Mouse (Mus musculus) midbrain, postnatal 0 days (tissue): ENCODE data around the gene Galnt11. TPM values are rescaled to one million over a fixed set of nuclear protein-coding genes. Genes with fewer than 3 reads are reported as not detected.

Experiments used
- ATAC-seq: fragments of 200-750 bp; cut with Nextera tagmentation; 2 replicates; pipeline ENCODE4 v1.8.0; 2017; ENCODE audit warnings: moderate number of reproducible peaks, mild to moderate bottlenecking, moderate TSS enrichment, moderate library complexity; ENCODE audit not compliant: low FRiP score
- DNase-seq: peaks from one replicate; pipeline ENCODE4 v3.0.0-alpha.2; 2015; ENCODE audit warnings: low spot score
- H3K27ac ChIP-seq: fragments of 300-500 bp; sonication (generic); 2 replicates; pipeline ENCODE4 v1.5.1; 2014; ENCODE audit warnings: low read depth, mild to moderate bottlenecking, low read length, mixed read lengths
- H3K27me3 ChIP-seq: fragments of 300-500 bp; sonication (generic); 2 replicates; pipeline ENCODE4 v1.6.1; 2014; ENCODE audit warnings: low read length, control low read depth, mixed read lengths; ENCODE audit not compliant: insufficient read depth
- H3K36me3 ChIP-seq: fragments of 300-500 bp; sonication (generic); 2 replicates; pipeline ENCODE4 v1.6.1; 2014; ENCODE audit warnings: low read length, control low read depth, mixed read lengths; ENCODE audit not compliant: insufficient read depth
- H3K4me1 ChIP-seq: fragments of 300-500 bp; sonication (generic); 2 replicates; pipeline ENCODE4 v1.6.1; 2014; ENCODE audit warnings: mild to moderate bottlenecking, control low read depth, antibody characterized with exemption, low read length, mixed read lengths; ENCODE audit not compliant: insufficient read depth
- H3K4me2 ChIP-seq: fragments of 300-500 bp; sonication (generic); 2 replicates; pipeline ENCODE4 v1.6.1; 2014; ENCODE audit warnings: low read depth, mild to moderate bottlenecking, low read length, mixed read lengths; ENCODE audit not compliant: poor library complexity, severe bottlenecking
- H3K4me3 ChIP-seq: fragments of 300-500 bp; sonication (generic); 2 replicates; pipeline ENCODE4 v1.5.1; 2014; ENCODE audit warnings: low read depth, mild to moderate bottlenecking, low read length, moderate library complexity
- H3K9ac ChIP-seq: fragments of 300-500 bp; sonication (generic); replicated peaks from 2 replicates; pipeline ENCODE4 v1.6.1; 2014; ENCODE audit warnings: mild to moderate bottlenecking, low read length, moderate library complexity, mixed read lengths; ENCODE audit not compliant: poor library complexity, severe bottlenecking
- H3K9me3 ChIP-seq: fragments of 300-500 bp; sonication (generic); 2 replicates; pipeline ENCODE4 v1.6.1; 2016; ENCODE audit warnings: low read length, control low read depth
- CTCF ChIP-seq: IDR thresholded peaks from 2 replicates; pipeline ENCODE4 v1.5.1; 2016; ENCODE audit warnings: antibody characterized with exemption, mild to moderate bottlenecking
- WGBS: fragments of 180-500 bp; shearing (Covaris S2); extraction: QIAGEN DNeasy Blood & Tissue Kit; methylation state at CpG from one replicate; pipeline ENCODE4 v1.1.7; 2014; 5-methylcytosine and 5-hydroxymethylcytosine counted together
- polyA plus RNA-seq: library from polyadenylated mRNA; unstranded; fragments of >200 nt; fragmentation: Nextera tagmentation; extraction: Ambion mirVana; gene quantifications from 2 replicates; pipeline ENCODE4 v1.2.1, GENCODE M21; 2015
- total RNA-seq: library from RNA; depleted of rRNA; stranded (reverse); fragments of >200 nt; gene quantifications from 2 replicates; pipeline ENCODE4 v1.2.3, GENCODE M21; 2014

Galnt11 gene
- total and polyA plus RNA-seq, 2 experiments from 2014 or later: 56.9 to 67.3 TPM

DNA sequence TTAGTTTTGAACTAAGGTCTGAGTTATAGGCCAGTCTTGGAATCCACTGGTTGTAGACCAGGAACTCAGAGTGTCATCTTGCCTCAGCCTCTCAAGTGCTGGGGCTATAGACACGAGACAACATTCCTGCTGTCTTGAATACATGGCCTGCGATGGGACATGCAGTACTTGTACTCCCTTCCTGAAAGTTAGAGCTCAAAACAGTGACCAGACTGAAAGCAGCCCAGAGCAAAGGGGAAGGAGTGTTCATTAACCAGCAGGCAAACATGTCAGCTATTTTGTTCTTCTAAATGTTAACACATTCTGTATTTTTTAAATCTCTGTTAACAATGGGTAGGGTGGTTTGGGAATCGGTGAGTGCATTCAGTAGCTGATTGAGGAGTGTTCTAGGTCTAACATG is 25.3 kb downstream of the Galnt11 start:
- Histone ChIP-seq H3K4me2 (no peak overlapping the region), H3K27me3 (no peaks in the 10 kb centered on the region), H3K9me3 (no peaks in the 10 kb centered on the region), H3K9ac (no peak overlapping the region), H3K36me3 (peaks cover 22% of the 10 kb centered on the region), H3K4me1 (no peaks in the 10 kb centered on the region), H3K4me3 (no peak overlapping the region), H3K27ac (no peak overlapping the region)
- no peak for TF ChIP-seq CTCF
- no peak for DNase-seq
- ATAC-seq: no peak
- WGBS: 84% methylated on average over 3 of the region's 3 CpGs

DNA sequence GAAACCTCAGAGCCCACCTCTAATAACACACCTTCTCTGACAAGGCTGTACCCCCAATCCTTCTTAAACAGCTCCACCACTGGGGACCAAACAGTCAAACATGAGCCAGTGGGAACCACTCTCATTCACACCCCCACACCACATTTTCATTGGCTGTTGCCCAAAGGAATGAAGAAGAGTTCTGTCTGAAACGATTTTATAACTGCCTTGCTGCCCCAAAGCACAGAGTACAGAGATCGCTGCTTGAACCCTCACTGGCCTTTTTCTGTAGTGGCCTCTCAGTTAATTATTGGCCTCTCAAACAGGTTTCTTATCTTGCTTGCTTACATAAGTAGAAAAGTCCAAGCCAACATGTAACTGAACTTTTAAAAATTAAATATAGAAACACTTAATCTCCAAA is 30.7 kb downstream of the Galnt11 start:
- TF ChIP-seq CTCF: no peak
- no peaks in the 10 kb centered on the region for H3K27me3 ChIP-seq
- no peak overlapping the region for H3K9ac ChIP-seq
- H3K9me3 ChIP-seq: no peaks in the 10 kb centered on the region
- 80% methylated on average over 2 of the region's 2 CpGs for WGBS
- no peak overlapping the region for H3K27ac ChIP-seq
- no peak for DNase-seq
- no peak overlapping the region for H3K4me3 ChIP-seq
- H3K36me3 ChIP-seq: peaks cover 54% of the 10 kb centered on the region
- no peaks in the 10 kb centered on the region for H3K4me1 ChIP-seq
- ATAC-seq: no peak
- H3K4me2 ChIP-seq: no peak overlapping the region

DNA sequence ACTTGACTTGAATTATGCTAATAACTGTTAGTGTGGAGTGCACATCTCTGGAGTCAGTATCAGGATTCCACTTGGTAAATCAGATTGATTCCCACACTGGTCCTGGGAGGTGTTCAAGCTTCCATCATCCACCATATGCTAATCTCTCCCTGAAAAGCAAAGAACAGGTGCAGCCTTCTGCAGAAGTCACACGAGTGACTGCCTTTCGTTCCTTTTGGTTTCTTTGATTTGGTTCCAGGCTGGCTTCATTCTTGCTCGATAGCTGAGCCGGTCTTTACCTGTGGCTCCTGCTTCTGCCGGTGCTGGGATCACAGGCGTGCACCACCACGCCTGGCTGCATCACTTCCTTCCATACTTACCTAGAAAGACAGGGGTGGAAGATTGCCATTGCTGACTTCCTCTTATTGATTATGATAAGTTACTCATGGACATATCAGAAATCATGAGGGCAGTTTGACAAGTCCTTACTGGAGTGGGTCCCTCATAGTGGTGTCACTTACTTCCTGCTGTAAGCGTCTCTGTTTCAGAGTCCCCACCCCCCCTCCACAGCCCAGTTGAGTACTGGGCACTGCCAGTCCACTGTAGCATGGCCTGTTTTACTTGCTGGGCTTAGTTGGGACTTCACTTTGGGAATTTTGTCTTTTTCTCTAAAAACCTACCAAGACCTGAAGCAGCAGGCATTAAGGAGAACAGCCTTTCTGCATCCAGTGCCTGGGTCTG is 31.3 kb downstream of the Galnt11 start:
- ATAC-seq: no peak

DNA sequence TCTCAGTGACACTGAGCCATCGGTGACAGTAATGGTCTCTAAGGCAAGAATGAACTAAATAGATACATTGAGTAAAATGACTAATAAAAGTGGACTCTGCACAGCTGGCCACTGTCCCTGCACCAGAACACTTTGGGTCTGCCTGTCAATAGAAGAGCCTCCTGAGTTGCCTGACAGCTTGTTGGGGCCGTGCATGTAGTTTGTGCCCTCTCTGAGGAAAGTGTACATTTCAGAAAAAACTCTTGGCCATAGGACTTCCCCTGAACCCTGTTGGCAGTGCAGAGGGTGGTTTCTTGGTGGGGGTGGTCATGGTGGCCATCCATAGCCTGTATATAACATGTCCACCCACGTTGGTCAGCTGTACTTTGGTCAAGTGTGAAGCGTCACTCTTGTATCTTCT is 32.8 kb downstream of the Galnt11 start:
- DNase-seq (no peak), ATAC-seq (no peak)
- no peaks in the 10 kb centered on the region for H3K27me3 ChIP-seq
- WGBS: 95% methylated on average over 4 of the region's 4 CpGs
- H3K9ac ChIP-seq: no peak overlapping the region
- H3K27ac ChIP-seq: no peak overlapping the region
- H3K9me3 ChIP-seq: no peaks in the 10 kb centered on the region
- peaks cover 64% of the 10 kb centered on the region for H3K36me3 ChIP-seq
- no peak overlapping the region for H3K4me2 ChIP-seq
- no peak for TF ChIP-seq CTCF
- H3K4me3 ChIP-seq: no peak overlapping the region
- H3K4me1 ChIP-seq: no peaks in the 10 kb centered on the region

More for the DNA sequence above, 31.3 kb downstream of the Galnt11 start:
- no peak overlapping the region for H3K4me3 ChIP-seq
- H3K36me3 ChIP-seq: peaks cover 58% of the 10 kb centered on the region
- H3K27me3 ChIP-seq: no peaks in the 10 kb centered on the region
- no peak for TF ChIP-seq CTCF
- no peak for DNase-seq
- no peaks in the 10 kb centered on the region for H3K4me1 ChIP-seq
- H3K27ac ChIP-seq: no peak overlapping the region
- H3K4me2 ChIP-seq: no peak overlapping the region
- WGBS: 96% methylated on average over 8 of the region's 8 CpGs
- H3K9me3 ChIP-seq: no peaks in the 10 kb centered on the region
- no peak overlapping the region for H3K9ac ChIP-seq

DNA sequence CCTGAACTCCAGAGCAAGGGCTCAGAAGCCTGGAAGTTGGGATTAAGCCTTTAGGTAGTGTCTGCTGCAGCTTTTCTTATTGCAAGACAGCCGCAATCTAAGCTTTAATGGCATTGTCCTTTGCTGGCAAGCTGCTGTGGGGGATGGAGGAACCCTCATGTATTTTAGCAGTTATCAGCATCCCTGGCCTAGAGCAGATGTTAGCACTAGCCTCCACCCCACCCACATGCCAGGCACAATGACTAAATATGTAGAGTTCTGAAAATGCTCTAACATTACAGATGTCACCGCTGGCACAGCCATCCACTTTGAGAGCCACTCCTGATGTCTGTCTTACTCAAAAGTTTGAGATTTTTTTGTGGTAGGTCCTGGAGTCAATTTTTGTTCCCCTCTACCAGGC is 35.0 kb downstream of the Galnt11 start:
- 77% methylated on average over 2 of the region's 2 CpGs for WGBS
- Histone ChIP-seq H3K4me1 (no peaks in the 10 kb centered on the region), H3K27ac (no peak overlapping the region), H3K27me3 (no peaks in the 10 kb centered on the region), H3K4me3 (no peak overlapping the region), H3K9me3 (no peaks in the 10 kb centered on the region), H3K9ac (no peak overlapping the region), H3K36me3 (peaks cover 57% of the 10 kb centered on the region), H3K4me2 (no peak overlapping the region)
- DNase-seq: no peak
- TF ChIP-seq CTCF: no peak
- ATAC-seq: no peak

DNA sequence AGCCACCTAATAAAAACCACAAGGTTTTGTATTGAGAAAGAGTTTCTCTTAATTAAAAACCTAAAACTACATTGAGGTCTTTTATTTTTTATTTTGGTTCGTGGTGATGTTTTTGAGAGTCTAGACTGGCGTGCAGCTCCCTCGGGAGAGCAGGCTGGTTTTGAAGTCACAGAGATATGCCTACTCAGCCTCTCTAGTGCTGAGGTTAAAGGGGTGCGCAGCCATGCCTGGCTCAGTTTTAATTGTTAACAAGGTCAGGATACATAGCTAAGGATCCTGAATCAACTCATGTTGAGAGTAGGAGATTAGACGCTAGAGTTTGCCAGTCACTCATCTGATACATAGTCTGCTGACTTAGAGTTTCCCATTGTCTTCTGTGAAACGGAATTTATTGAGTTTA is 39.7 kb downstream of the Galnt11 start:
- H3K36me3 ChIP-seq: peaks cover 58% of the 10 kb centered on the region

More for the DNA sequence above, 39.7 kb downstream of the Galnt11 start:
- Histone ChIP-seq H3K9me3 (no peaks in the 10 kb centered on the region), H3K27ac (no peak overlapping the region), H3K27me3 (no peaks in the 10 kb centered on the region), H3K4me2 (no peak overlapping the region), H3K4me3 (no peak overlapping the region), H3K9ac (no peak overlapping the region), H3K4me1 (no peaks in the 10 kb centered on the region)
- no peak for TF ChIP-seq CTCF
- WGBS: 88% methylated on average over 6 of the region's 6 CpGs
- DNase-seq (no peak), ATAC-seq (no peak)
